Mouse (Mus musculus) layer of hippocampus, adult 9-10 months (tissue): Measurements from ENCODE around the gene Hps3.

Source experiments
- DNase-seq: peaks from one replicate; pipeline ENCODE4 v3.0.0; 2022; ENCODE audit warnings: low spot score

Gene Hps3

DNA sequence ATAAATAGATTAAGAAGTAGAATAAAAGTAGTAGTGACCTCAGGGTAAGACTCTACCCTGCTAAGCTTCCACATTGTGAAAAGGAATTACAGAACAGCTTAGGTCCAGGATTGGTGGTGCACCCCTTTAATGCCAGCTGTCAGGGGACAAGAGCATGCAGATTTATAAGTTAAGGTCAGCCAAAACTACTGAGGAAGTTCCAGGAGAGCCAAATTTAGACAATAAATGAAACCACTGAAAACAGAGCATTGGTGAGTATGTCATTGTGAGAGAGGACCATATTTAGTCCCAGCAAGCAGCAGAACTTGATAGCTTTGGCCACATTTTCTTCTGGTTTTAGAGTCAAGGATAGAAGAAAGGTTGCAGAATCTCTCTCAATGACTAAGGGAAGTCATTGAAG is 86.6 kb downstream of the Hps3 start:
- no peak for DNase-seq
